ENCODE assay signal across 8 mouse cellular contexts in the genomic region with DNA sequence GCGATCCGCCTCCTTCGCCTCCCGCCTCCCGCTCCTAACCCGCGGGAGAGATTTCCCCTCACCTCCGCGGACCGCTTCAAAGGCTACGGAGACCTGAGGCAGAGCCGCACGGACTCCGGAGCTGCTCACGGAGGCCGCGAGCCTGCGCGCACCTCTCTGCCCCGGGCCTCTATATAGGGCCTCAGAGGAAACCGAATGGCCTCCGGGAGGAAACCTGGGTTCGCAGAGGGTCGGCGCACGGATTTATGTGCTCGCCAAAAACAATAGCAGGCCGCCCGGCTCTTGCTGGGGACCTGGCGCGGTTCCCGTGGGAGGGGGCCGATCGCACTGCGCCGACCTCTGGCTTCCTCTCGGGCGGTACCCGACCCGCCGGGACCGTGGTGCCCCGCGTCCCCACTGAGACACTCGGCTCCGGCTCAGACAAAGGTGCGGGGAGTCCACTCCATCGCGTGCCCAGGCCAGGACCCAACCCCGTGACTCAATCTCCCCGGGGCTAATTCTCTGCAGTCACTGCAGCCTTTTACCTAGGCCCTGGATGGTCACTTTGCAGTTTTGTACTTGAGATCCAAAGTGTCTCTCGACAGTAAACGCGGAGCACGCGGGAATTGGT. TPM values are rescaled to one million over a fixed set of nuclear protein-coding genes. Genes with fewer than 3 reads are reported as not detected.
A peak's percentile ranks its signal among the peaks of the same experiment; 100 is the strongest.
DNase-seq lines count a peak whose midpoint lies in the region; ATAC-seq and TF ChIP-seq lines count a peak whose summit lies in the region.

No protein-coding gene starts in this region.

- H3K9me3 ChIP-seq in ES-Bruce4 (replicated peaks; ENCODE audit: control insufficient read depth, insufficient read depth, low read length, poor library complexity, severe bottlenecking) = no peaks in the 10 kb centered on the region
- no peaks in the 10 kb centered on the region for H3K9me3 ChIP-seq in heart, embryonic 16.5 days (replicated peaks; ENCODE audit: control insufficient read depth, low read length)
- H3K9me3 ChIP-seq in liver, embryonic 12.5 days (replicated peaks) = no peaks in the 10 kb centered on the region

- peak overlapping the region; percentile 56 for H3K4me3 ChIP-seq in kidney, adult 2 months (ENCODE audit: insufficient read depth, low read depth, low read length)
- H3K4me3 ChIP-seq in ES-Bruce4 (ENCODE audit: low read depth, low read length) = peak overlapping the region; percentile 75
- H3K4me3 ChIP-seq in brown adipose tissue, adult 24 weeks (ENCODE audit: insufficient read depth, low read depth, low read length) = peak overlapping the region; percentile 70
- H3K4me3 ChIP-seq in heart, embryonic 16.5 days (ENCODE audit: low read length) = peak overlapping the region; percentile 100
- peak overlapping the region; percentile 64 for H3K4me3 ChIP-seq in liver, embryonic 12.5 days
- H3K4me3 ChIP-seq in small intestine, adult 2 months (ENCODE audit: low read depth, low read length) = peak overlapping the region; percentile 83

- peak overlapping the region; percentile 77 for H3K27ac ChIP-seq in kidney, adult 2 months (ENCODE audit: insufficient read depth, low read depth, low read length)
- peak overlapping the region; percentile 72 for H3K27ac ChIP-seq in ES-Bruce4 (ENCODE audit: insufficient read depth, low read length)
- H3K27ac ChIP-seq in brown adipose tissue, adult 24 weeks (replicated peaks; ENCODE audit: low read depth, low read length) = peak overlapping the region; percentile 48
- peak overlapping the region; percentile 100 for H3K27ac ChIP-seq in heart, embryonic 16.5 days (ENCODE audit: low read length)
- H3K27ac ChIP-seq in liver, embryonic 12.5 days = peak overlapping the region; percentile 82
- H3K27ac ChIP-seq in small intestine, adult 2 months (ENCODE audit: insufficient read depth, low read depth, low read length) = peak overlapping the region; percentile 84

- TF ChIP-seq EP300 in ES-Bruce4 (IDR thresholded peaks at IDR 0.05; ENCODE audit: insufficient read depth, low read depth, low read length) = no peak

- peak overlapping the region; percentile 84 for H3K4me2 ChIP-seq in heart, embryonic 16.5 days (ENCODE audit: low read depth, low read length)
- peak overlapping the region; percentile 75 for H3K4me2 ChIP-seq in liver, embryonic 12.5 days

- H3K36me3 ChIP-seq in kidney, adult 2 months (ENCODE audit: control insufficient read depth, insufficient read depth, low read length) = no peaks in the 10 kb centered on the region
- no peaks in the 10 kb centered on the region for H3K36me3 ChIP-seq in ES-Bruce4 (ENCODE audit: control insufficient read depth, insufficient read depth, low read length, poor library complexity, severe bottlenecking)
- H3K36me3 ChIP-seq in heart, embryonic 16.5 days (ENCODE audit: control insufficient read depth, insufficient read depth) = no peaks in the 10 kb centered on the region
- no peaks in the 10 kb centered on the region for H3K36me3 ChIP-seq in liver, embryonic 12.5 days
- no peaks in the 10 kb centered on the region for H3K36me3 ChIP-seq in small intestine, adult 2 months (ENCODE audit: control insufficient read depth, insufficient read depth, low read length)

- WGBS in kidney, adult 2 months = under 1% methylated on average over 54 of the region's 56 CpGs
- WGBS in heart, embryonic 16.5 days = under 1% methylated on average over 56 of the region's 56 CpGs
- WGBS in liver, embryonic 12.5 days (ENCODE audit: insufficient replicate concordance) = under 1% methylated on average over 55 of the region's 56 CpGs
- under 1% methylated on average over 56 of the region's 56 CpGs for WGBS in small intestine, adult 2 months

- ATAC-seq in heart, embryonic 16.5 days (replicated peaks; ENCODE audit: extremely low read depth, insufficient read depth, low FRiP score) = peak; percentile 24; the same call in 1 of the 2 replicates
- ATAC-seq in liver, embryonic 12.5 days = peak; percentile 42

- H3K9ac ChIP-seq in ES-Bruce4 (ENCODE audit: low read depth, poor library complexity, severe bottlenecking) = peak overlapping the region; percentile 95
- peak overlapping the region; percentile 98 for H3K9ac ChIP-seq in heart, embryonic 16.5 days (ENCODE audit: low read length)
- H3K9ac ChIP-seq in liver, embryonic 12.5 days = peak overlapping the region; percentile 60

- peaks cover 5% of the 10 kb centered on the region; the same call in 1 of the 2 replicates for H3K4me1 ChIP-seq in kidney, adult 2 months (ENCODE audit: control insufficient read depth, insufficient read depth, low read length)
- H3K4me1 ChIP-seq in ES-Bruce4 (ENCODE audit: control insufficient read depth, insufficient read depth, low read length) = peaks cover 2% of the 10 kb centered on the region
- peaks cover 2% of the 10 kb centered on the region; the same call in 1 of the 2 replicates for H3K4me1 ChIP-seq in brown adipose tissue, adult 24 weeks (ENCODE audit: control insufficient read depth, insufficient read depth, insufficient read length, low read length)
- H3K4me1 ChIP-seq in heart, embryonic 16.5 days (ENCODE audit: control insufficient read depth, insufficient read depth, low read length) = peaks cover 17% of the 10 kb centered on the region; the same call in 1 of the 2 replicates
- peaks cover 9% of the 10 kb centered on the region; the same call in 1 of the 2 replicates for H3K4me1 ChIP-seq in liver, embryonic 12.5 days
- H3K4me1 ChIP-seq in small intestine, adult 2 months (ENCODE audit: control insufficient read depth, insufficient read depth, insufficient read length, low read length) = peaks cover 2% of the 10 kb centered on the region; the same call in 1 of the 2 replicates

- TF ChIP-seq CTCF in kidney, adult 2 months (conservative IDR thresholded peaks at IDR 0.05; ENCODE audit: insufficient read depth, insufficient read length, low read depth, low read length) = no peak
- no peak for TF ChIP-seq CTCF in ES-Bruce4 (IDR thresholded peaks at IDR 0.05; ENCODE audit: low read depth, low read length)
- TF ChIP-seq CTCF in small intestine, adult 2 months (IDR thresholded peaks at IDR 0.05; ENCODE audit: extremely low read depth, insufficient read length, insufficient replicate concordance, low read depth, low read length) = no peak

- no peaks in the 10 kb centered on the region for H3K27me3 ChIP-seq in kidney, adult 2 months (replicated peaks; ENCODE audit: control insufficient read depth, insufficient read depth, low read length)
- no peaks in the 10 kb centered on the region; the same call in 1 of the 2 replicates for H3K27me3 ChIP-seq in ES-Bruce4 (ENCODE audit: control insufficient read depth, insufficient read depth, low read length, poor library complexity, severe bottlenecking)
- no peaks in the 10 kb centered on the region for H3K27me3 ChIP-seq in heart, embryonic 16.5 days (ENCODE audit: control insufficient read depth, insufficient read depth, low read length)
- peaks cover 55% of the 10 kb centered on the region for H3K27me3 ChIP-seq in liver, embryonic 12.5 days (replicated peaks)
- no peaks in the 10 kb centered on the region for H3K27me3 ChIP-seq in small intestine, adult 2 months (ENCODE audit: control insufficient read depth, insufficient read depth, low read length)

- TF ChIP-seq POLR2A in kidney, adult 2 months (IDR thresholded peaks at IDR 0.05; ENCODE audit: low read depth, low read length) = peak; percentile 10
- TF ChIP-seq POLR2A in ES-Bruce4 (IDR thresholded peaks at IDR 0.05; ENCODE audit: insufficient read depth, low read length) = no peak
- 0 out of 2 replicates have a peak, but pooled peaks have one; percentile 17 for TF ChIP-seq POLR2A in small intestine, adult 2 months (IDR thresholded peaks at IDR 0.05; ENCODE audit: low read depth, low read length)

- DNase-seq in kidney, adult 2 months = no peak
- no peak for DNase-seq in kidney, adult 18-20 months
- DNase-seq in layer of hippocampus, adult 9-10 months (ENCODE audit: low spot score) = no peak

RNA-seq across cellular contexts. Expression of gene Neo1, which starts 0.6 kb away (rescaled TPM):
- 21.6 and 25.4 TPM in 2 replicates for polyA plus RNA-seq in kidney, adult 2 months (2012; rRNA removed)
- polyA plus RNA-seq in ES-Bruce4 (2011; ENCODE audit: insufficient read depth, insufficient read length, low read depth, missing spikeins) = 27.3 and 28.1 TPM in 2 replicates
- 6.8 and 7.3 TPM in 2 replicates for polyA plus RNA-seq in brown adipose tissue, adult 24 weeks (2012; ENCODE audit: insufficient read depth, insufficient read length, missing spikeins)
- polyA plus RNA-seq in heart, embryonic 16.5 days (2015; fragmentation: Nextera tagmentation; extraction: Ambion mirVana) = 21.8 and 24.5 TPM in 2 replicates
- 5.3 TPM in 2 replicates for polyA plus RNA-seq in liver, embryonic 12.5 days (2016; fragmentation: Nextera tagmentation; extraction: Ambion mirVana)
- 8.3 and 17.7 TPM in 2 replicates for polyA plus RNA-seq in small intestine, adult 2 months (2012; rRNA removed)

Comparison
In these comparisons a context has a peak if more than half of its experiments do, and no peak if none do; other contexts are left out.
1. H3K27ac ChIP-seq: peak in every context shown above with its lines; median percentile 100 in heart, embryonic 16.5 days; 84 in small intestine, adult 2 months; 82 in liver, embryonic 12.5 days; 77 in kidney, adult 2 months; 72 in ES-Bruce4; 48 in brown adipose tissue, adult 24 weeks.